Mouse (Mus musculus): ENCODE data around the gene Prkn.

Gene Prkn

DNA sequence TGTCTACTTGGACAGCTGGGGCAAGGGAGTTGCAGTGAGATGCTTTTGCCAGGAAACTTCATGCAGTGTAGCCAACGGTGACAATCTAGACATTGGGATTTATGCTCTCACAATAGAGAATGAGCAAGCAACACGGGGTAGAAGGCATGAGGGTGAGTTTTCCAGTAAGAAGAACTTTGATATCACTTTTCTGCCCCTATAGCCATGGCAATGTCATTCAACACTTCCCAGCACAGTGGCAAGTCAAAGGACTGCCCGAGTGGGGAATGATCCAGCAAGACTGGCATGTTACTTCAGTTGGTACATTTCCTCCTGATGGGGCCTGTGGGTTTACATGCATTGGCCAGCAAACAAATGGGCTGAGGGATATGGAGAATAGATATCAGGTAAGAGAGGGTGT is 577.0 kb downstream of the Prkn start:
- no peak for DNase-seq

DNA sequence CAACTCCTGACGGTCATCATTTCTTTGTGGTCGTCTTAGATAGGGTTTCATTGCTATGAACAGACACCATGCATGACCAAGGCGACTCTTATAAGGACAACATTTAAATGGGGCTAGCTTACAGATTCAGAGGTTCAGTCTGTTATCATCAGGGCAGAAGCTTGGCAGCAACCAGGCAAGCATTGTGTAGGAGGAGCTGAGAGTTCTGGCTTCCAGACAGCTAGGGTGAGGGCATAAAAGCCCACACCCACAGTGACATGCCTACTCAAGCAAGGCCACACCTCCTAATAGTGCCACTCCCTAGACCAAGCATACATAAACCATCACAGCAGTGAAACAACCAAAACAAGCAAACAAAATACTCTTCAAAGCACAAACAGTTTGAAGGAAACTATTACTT is 579.3 kb downstream of the Prkn start:
- no peak for DNase-seq

DNA sequence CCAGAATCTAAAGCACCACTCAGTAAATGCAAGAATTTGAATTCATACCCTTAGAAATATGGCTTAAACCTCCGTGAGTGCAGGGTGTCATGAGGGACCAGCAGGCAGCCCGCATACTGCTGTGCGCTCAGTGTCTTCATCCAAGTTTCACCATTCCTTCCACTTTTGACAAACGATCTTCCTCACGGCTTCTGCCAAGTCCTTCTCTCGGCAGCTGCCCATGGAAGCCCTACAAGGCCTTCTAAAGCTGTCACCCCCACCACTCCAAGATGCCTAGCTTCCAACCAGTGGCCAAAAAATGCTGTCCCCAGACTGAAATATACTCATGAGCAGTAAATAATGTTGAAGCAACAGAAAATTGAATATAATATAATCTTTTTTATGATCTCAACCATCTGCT is 580.7 kb downstream of the Prkn start:
- DNase-seq, result peak; percentile 14

- no peak for DNase-seq
These were observed 581.2 kb downstream of the Prkn start for GRCm38 (mm10) chr17:11421264-11421940.

DNA sequence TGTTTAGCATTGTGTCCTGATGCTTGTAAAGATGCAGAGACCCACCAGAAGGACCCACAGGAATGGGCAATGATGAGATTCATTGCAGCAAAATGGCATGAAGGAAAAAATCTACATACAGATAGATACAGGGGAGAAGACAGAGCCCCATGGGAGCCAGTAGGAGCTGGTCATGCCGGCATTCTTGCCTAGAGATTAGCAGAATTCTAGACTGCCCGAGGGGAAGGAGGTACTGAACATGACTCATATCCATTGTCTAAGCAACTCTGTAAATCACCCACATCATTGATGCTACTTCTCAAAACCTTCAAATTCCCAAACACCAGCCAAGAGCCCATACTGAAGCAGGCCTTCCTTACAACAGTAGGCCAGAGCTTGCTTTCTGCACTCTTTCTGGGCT is 591.1 kb downstream of the Prkn start:
- no peak for DNase-seq

- DNase-seq, result no peak
These were observed 592.4 kb downstream of the Prkn start for GRCm38 (mm10) chr17:11432593-11432992.

DNA sequence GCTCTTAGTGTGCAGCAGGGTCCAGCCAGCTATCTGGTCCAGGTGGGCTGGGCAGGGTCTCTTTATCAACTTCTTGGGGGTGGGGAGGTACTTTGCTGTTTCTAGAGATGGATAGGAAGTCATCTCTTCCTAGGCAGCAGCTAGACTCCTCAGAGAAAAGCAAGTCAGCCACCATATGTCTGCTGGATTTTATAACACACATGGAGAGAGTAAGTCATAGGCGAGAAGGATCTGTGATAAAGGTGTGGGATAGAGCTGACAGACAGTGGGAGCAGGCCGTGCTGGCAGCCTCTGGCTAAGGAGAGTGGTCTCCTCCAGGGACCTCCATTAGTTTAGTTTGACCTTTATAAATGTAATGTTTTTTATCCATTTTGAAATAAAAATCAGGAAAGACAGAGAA is 622.5 kb downstream of the Prkn start:
- DNase-seq, result no peak

DNA sequence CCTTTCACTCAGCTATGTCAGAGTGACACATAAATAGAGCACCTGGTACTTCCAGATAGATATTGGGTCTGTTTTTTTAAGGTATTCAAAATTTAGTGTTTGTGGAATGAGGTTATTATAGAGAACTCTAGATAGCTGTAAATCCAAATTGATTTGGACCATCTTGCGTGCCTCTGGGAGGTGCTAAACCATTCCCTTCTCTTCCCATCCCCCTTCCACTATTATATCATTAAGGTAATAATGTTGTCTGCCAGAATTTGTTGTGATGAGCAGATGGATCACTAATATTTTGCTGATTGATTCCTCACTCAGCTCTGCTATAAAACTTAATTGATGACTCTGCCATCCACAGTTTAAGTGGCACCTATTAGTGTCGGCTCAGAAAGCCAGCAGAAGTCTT is 625.9 kb downstream of the Prkn start:
- DNase-seq, result no peak

DNA sequence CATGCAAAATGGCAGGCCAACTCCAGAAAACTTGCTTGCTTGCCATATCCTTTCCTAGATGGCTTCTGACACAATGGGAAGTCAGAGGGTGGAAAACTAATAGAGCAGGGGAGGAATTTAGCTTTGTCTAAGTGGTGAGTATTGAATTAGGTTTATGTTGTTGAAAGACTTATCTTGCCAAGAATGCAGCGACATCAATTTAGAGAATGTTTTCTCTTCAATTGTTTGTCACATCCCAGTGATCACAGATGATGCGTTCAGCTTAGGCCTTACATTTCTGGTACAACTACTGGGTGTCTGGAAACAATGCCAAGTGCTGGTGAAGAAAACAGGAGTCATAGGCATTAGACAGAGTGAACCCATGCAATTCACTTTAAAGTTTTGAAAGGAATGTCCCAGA is 628.4 kb downstream of the Prkn start:
- no peak for DNase-seq

DNA sequence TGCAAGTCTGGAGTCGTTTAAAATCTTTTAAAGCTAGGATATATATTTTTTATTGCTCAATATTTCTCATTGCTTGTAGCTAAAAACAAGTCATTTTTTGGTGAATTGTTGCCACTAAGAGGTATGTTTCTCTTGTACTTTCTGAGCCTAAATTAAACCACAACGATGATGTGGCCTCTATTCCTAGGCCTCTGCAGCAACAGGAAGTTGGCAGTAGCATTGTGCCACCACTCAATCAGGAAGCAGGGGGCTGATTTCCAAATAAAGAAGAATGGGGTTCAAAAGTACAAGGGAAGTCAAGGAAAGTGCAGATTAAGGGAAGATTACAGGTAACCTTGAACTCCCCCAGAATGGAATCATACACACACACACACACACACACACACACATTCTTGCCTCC is 642.8 kb downstream of the Prkn start:
- no peak for DNase-seq

GRCm38 (mm10) chr17:11490051-11490450 is 649.9 kb downstream of the Prkn start:
- DNase-seq, result no peak

DNA sequence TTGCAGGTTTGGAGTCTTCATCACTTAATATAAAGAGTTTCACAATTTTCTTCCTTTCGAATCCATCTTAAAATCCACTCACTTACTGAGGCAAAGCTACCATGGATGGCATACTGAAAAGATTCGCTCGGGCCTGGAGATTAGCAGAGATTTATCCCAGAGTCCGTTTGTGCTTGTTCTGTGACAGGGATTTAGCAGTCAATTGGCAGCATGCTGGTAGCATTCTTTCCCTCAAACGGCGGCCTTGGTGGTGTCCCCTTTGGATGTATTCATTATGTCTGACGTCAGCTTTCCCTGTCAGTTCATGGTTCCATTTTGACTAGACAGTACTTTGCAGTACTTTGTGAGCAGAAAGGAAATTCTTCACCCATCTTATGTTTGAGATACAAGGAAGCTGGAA is 662.4 kb downstream of the Prkn start:
- no peak for DNase-seq

DNA sequence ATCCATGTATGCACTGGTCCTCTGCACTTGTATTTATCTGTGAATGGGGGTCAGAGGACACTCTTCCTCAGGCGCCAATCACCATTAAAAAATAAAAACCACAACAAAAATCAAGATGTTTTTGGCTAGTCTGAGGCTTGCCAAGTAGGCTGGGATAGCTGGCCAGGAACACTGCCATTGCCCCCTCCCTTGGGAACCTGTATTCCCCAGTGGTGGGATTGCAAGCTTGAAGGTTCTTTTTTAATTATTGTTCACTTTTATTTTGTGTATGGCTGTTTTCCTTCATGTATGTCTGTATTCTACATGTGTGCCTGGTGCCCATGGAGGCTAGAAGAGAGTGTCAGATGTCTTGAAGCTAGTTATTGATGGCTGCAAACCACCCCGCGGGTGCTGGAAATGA is 664.3 kb downstream of the Prkn start:
- no peak for DNase-seq

DNA sequence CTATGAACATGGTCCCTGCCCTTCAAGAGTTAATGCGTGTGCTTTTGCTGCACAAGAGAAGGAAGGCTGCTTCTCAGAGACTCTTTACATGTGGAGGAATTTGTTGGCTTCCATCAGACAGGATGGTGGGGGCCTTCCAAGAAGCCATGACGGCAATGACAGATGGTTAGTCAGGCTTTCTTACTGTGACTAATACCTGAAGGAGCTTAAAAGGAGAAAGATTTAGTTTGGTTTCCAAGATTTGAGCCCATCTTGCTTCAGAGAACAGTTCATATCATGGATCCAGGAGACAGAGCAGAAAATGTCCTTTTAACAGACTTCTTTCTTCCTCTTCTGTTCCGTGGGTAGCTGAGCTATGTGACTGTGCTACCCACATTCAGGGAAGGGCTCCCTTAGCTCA is 666.9 kb downstream of the Prkn start:
- DNase-seq, result no peak

DNA sequence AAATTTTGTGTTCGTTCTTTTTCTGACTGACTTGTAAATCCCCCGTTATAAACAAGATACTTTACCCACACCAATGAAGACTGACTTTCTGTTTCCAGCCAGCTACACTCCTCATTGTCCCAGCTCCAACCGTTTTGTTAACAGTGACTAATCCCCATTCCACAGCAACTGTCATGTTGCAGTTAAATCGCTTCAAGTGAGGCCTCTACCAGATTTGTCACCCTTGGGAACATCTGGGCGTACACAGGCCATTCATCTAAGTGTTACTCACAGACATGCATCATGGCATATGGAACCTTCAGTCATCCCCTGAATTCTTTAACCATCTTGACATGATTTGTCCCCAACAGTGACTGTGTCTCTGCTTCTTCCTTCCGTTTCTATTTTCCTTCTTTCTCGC is 669.9 kb downstream of the Prkn start:
- DNase-seq, result no peak

GRCm38 (mm10) chr17:11514032-11514761 is 674.0 kb downstream of the Prkn start:
- no peak for DNase-seq

DNA sequence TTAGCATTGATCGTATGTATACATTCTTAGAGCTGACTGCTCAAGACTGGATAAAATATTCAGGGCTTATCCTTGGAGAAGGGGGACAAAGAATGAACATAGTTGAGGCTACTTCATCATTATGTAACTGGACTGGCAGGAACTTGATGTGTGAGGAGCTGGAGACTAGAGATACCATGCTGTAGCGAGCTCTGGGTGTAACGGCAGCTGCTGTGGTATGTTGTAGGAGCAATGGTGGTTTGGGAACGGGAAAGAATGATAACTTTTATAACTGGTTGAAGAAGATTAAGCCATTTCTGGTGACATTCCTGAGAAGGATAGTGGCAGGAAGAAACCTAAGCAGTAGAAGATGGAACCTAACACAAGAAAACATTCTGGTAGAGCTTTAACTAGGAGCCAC is 675.4 kb downstream of the Prkn start:
- DNase-seq, result no peak

DNA sequence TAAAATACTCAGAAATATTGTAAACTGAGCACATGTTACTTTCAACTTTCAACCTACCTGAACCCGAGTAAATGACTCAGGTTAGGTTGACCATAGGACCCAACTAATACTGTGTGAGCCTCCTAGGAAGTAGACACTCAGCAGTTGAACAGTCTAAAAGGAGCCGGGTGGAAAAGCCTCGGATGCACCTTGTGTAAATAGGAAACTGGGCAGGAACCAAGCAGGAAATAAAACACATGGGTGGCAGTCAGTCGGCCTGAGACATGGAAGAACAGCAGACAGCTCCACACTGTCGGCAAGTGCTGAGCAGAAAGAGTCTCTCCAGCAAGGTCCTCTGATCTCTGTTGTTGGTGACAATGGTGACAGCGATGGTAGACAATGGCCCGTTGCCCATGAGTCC is 676.0 kb downstream of the Prkn start:
- peak; percentile 2 for DNase-seq

DNA sequence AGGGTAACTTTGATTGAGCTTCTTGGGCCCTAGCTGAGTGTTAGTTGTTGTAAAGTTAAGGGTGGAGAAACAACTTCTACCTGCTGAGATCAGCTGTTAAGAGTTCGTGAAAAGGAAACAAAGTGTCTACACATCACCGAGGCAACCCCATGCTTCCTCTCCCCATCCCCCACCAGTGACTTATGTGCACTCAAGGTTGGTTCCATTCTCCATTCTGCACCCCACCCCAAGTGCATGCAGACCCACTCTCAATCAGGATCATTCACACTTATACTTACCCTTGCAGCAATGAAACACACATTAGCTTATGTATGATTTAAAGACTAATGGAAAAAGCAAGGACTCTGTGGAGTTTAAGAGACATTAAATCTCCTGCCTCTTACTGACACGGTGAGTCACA is 691.9 kb downstream of the Prkn start:
- DNase-seq, result no peak

- DNase-seq, result no peak
These were observed 692.6 kb downstream of the Prkn start for GRCm38 (mm10) chr17:11532748-11533147.

GRCm38 (mm10) chr17:11533835-11534234 is 693.7 kb downstream of the Prkn start:
- no peak for DNase-seq

GRCm38 (mm10) chr17:11538826-11539225 is 698.6 kb downstream of the Prkn start:
- DNase-seq, result no peak

GRCm38 (mm10) chr17:11541928-11542623 is 701.9 kb downstream of the Prkn start:
- DNase-seq, result no peak

DNA sequence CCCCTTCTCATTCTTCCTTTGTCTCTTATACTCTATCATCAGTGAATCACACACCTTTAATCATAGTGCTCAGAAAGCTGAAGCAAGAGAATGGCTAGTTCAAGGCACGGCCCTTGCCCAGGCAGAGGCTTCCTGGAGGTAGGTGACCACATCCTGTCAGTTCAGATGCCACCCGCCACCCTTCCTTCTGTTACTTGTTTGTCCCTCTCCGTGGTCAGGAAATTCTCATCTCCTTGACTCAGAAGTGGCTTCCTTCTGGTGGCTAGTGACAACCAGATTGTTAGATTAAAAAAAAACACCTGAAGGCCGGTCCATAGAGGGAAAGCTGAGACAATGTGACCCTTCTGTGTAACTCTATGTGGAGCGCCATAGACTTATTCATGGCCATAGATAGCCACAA is 710.4 kb downstream of the Prkn start:
- no peak for DNase-seq
